Mouse (Mus musculus): ENCODE measurements around the gene Dyrk3.
A peak's percentile ranks its signal among the peaks of the same experiment; 100 is the strongest.

The Dyrk3 gene

DNA sequence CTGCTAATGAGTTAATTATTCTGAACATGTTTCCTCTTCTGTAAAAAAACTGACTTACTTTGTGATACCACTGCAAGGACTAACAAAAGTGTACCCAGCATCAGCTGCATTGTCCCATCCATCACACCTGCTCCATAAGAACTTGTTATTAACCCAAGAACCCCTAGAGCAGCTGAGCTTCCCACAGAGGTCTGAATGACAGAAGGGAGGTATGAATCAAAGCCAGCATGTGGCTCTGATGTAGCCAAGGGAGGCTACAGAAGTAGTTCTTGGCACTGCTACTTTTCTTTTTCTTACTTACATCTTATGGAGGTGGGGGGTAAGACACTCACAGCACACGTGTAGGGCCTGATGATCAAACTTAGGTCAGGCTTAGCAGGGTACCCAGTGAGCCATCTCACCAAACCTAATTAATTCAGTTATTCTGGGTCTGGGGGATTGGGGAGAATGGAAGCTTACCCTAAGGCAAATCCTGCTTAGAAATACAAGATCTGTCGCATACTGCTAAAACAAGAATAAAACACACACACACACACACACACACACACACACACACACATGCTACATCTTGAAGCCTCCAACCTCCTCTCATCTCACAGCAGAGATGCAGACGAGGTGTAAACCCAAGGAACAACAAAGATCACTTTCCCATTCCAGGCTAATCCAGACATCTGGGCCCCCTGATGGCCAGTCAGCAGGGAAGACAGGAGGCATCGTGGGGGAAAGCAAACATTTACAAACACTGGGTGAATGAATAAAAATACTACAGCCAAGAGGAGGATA, 52.0 kb downstream of the Dyrk3 start:
- no peak for DNase-seq (ENCODE audit: inconsistent age in 2 of 2, low spot score in 1 of 2)

DNA sequence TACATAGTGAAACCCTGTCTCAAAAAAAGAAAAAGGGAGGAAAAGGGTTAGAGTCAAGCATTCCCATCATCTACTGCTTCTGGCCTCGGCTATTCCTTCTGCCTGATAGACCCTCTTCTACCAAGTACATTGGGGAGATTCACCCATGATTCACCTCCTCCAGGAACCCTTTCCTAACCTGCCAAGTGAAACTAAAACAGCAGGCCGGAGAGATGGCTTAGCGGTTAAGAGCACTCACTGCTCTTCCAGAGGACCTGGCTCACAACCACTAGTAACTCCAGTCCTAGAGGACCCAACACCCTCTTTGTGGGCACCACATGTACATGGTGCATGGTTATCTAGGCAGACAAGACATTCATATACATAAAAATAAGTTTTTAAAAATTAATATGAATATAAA, 52.9 kb downstream of the Dyrk3 start:
- DNase-seq (ENCODE audit: inconsistent age in 2 of 2, low spot score in 1 of 2) = no peak

DNA sequence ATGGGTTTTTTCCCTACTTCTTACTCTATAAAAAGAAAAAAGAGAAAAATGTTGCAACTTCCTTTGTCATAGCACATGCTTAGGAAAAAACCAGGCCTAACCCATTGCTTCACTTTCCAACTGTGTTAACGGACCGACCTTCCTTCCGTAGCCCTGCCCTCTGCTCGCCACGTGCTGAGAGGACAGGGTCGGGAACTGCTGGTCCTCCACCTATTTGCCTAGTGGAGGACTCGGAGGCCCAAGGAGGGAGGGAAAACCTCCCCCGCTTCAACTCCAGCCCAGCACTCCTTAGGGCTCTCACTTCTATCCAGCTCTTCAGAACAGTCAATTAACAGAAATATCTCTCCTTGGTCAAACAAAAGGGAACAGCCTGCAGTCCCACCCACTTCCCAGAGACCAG, 53.9 kb downstream of the Dyrk3 start:
- peak; percentile 72 to 90 for DNase-seq (ENCODE audit: inconsistent age in 2 of 2, low spot score in 1 of 2)

DNA sequence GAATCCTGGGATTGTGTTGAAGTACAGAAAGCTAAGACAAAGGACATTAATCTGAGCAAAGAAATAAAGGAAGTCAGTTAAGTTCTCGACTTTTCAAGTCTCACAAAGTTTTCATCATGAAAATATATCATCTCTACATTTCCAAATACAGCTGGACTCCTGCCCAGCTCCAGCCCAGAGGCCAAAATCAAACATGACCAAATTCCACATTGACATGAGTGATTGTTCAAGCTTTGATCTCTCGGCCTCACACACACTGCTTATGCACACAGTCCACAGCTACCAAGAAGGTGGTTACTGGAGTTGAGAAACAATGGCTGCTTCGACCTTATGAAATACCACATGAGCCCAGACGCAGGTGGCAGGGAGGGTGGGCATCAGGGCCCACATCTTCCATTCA, 54.5 kb downstream of the Dyrk3 start:
- DNase-seq (ENCODE audit: inconsistent age in 2 of 2, low spot score in 1 of 2) = peak; percentile 83 to 95

DNA sequence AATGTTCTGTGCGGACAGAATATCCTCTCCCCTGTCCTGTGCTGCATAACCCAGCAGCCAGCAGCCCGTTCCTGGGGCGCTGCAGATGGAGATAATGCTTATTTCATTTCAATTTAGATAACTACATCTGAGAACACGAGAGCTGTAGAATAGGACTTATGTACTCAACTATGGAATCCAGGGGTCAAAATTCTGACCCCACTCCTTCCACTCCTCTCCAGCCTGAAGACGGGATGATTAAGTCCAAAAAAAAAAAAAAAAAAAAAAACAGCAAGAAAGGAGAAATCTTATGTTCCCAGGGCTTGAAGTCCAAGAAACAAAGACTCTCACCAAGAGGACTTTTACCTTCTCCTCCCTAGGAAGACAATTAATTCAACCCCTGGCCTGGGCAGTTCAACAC, 55.0 kb downstream of the Dyrk3 start:
- DNase-seq (ENCODE audit: inconsistent age in 2 of 2, low spot score in 1 of 2) = no peak

DNA sequence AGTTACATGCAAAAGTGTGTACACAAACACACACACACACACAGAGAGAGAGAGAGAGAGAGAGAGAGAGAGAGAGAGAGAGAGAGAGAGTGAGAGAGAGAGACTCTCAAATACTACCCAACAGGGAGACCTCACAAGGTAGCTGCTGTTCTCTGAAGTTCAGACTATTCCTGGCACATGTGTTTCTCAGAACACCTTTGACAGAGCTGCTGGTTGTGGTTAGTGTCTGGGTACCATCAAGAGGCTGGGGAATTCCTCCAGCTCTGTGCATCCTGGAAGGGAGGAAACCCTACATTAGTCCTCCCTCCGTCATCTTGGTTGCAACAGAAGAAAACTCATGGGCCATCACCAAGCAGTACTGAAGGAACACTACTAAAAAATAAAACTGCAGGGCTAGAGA, 57.5 kb downstream of the Dyrk3 start:
- DNase-seq (ENCODE audit: inconsistent age in 2 of 2, low spot score in 1 of 2) = no peak

DNA sequence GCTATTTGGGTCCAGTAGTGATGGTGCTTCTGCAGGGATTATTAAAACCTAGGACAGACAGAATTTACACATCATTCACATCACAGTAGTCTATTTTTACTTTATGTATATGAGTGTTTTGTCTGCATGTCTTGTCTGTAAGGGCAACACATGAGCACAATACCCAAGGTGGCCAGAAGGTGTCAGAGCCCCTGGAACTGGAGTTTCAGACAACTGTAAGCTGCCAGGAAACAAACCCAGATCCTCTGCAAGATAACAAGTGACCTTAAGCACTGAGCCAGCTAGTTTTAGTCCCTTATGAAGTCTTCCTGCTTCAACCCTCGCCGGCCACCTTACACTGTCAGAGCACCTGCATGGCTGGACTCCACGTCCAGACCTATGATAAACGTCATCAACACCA, 58.4 kb downstream of the Dyrk3 start:
- DNase-seq (ENCODE audit: inconsistent age in 2 of 2, low spot score in 1 of 2) = peak in 1 of 2 experiments; percentile 77

DNA sequence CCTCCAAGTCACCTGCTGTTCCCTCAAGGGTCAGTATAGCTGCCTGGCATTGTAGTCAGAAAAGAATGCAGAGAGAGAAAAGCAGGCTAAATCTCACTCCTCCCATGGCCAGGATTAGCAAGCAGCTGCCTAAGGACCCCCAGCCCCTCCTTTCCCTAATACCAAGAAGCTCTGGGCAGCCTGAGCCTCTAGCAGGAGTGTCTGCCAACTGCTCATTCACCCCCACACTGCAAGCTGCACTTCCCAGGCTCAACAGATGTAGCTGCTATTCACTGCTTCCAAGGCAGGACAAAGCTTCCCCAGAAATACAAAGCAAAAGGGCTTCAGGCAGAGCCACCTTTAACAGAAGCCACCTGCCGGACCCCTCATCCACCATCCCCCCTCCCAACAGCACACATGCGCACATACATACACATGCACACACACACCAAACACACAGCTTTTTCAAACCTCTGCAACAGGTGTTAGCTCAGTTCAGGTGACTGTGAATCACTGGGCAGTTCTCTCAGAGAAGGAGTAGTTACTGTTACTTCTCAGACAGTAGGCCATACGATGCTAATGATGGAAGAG, 59.3 kb downstream of the Dyrk3 start:
- DNase-seq (ENCODE audit: inconsistent age in 2 of 2, low spot score in 1 of 2) = peak in 1 of 2 experiments; percentile 69
